Mouse (Mus musculus) kidney, postnatal 0 days (tissue): ENCODE data around the gene Lin28b. TPM values are rescaled to one million over a fixed set of nuclear protein-coding genes. Genes with fewer than 3 reads are reported as not detected.

ENCODE experiments used
- ATAC-seq: fragments of 200-750 bp; cut with Nextera tagmentation; replicated peaks from 2 replicates; pipeline ENCODE4 v1.8.0; 2017; ENCODE audit warnings: low read depth, moderate number of reproducible peaks, moderate TSS enrichment, moderate library complexity; ENCODE audit not compliant: low FRiP score
- DNase-seq: peaks from one replicate; pipeline ENCODE4 v3.0.0-alpha.2; 2016; ENCODE audit warnings: low spot score
- H3K27ac ChIP-seq: fragments of 300-500 bp; sonication (generic); 2 replicates; pipeline ENCODE4 v1.5.1; 2014; ENCODE audit warnings: mild to moderate bottlenecking
- H3K27me3 ChIP-seq: fragments of 300-500 bp; sonication (generic); 2 replicates; pipeline ENCODE4 v1.6.1; 2014; ENCODE audit warnings: low read length, mixed read lengths; ENCODE audit not compliant: insufficient read depth
- H3K36me3 ChIP-seq: fragments of 300-500 bp; sonication (generic); 2 replicates; pipeline ENCODE4 v1.6.1; 2014; ENCODE audit warnings: low read length, mixed read lengths; ENCODE audit not compliant: insufficient read depth
- H3K4me1 ChIP-seq: fragments of 300-500 bp; sonication (generic); replicated peaks from 2 replicates; pipeline ENCODE4 v1.6.1; 2014; ENCODE audit warnings: antibody characterized with exemption, low read length, mixed read lengths; ENCODE audit not compliant: insufficient read depth
- H3K4me2 ChIP-seq: fragments of 300-500 bp; sonication (generic); 2 replicates; pipeline ENCODE4 v1.6.1; 2014; ENCODE audit warnings: mild to moderate bottlenecking, low read length, moderate library complexity, mixed read lengths
- H3K4me3 ChIP-seq: fragments of 300-500 bp; sonication (generic); replicated peaks from 2 replicates; pipeline ENCODE4 v1.5.1; 2014; ENCODE audit warnings: low read depth, low read length
- H3K9ac ChIP-seq: fragments of 300-500 bp; sonication (generic); 2 replicates; pipeline ENCODE4 v1.6.1; 2014; ENCODE audit warnings: low read depth, low read length
- H3K9me3 ChIP-seq: fragments of 300-500 bp; sonication (generic); replicated peaks from 2 replicates; pipeline ENCODE4 v1.6.1; 2016; ENCODE audit warnings: low read length, inconsistent platforms, mixed read lengths
- CTCF ChIP-seq: IDR thresholded peaks from 2 replicates; pipeline ENCODE4 v1.5.1; 2016; ENCODE audit warnings: antibody characterized with exemption, low read depth, mild to moderate bottlenecking, moderate library complexity
- WGBS: fragments of 180-500 bp; shearing (Covaris S2); extraction: QIAGEN DNeasy Blood & Tissue Kit; methylation state at CpG from one replicate; pipeline ENCODE4 v1.1.7; 2014; 5-methylcytosine and 5-hydroxymethylcytosine counted together
- polyA plus RNA-seq: library from polyadenylated mRNA; unstranded; fragments of >200 nt; fragmentation: Nextera tagmentation; extraction: Ambion mirVana; gene quantifications from 2 replicates; pipeline ENCODE4 v1.2.1, GENCODE M21; 2015

Gene Lin28b
- polyA plus RNA-seq, 1 experiment from 2014 or later, result 0.14 TPM

DNA sequence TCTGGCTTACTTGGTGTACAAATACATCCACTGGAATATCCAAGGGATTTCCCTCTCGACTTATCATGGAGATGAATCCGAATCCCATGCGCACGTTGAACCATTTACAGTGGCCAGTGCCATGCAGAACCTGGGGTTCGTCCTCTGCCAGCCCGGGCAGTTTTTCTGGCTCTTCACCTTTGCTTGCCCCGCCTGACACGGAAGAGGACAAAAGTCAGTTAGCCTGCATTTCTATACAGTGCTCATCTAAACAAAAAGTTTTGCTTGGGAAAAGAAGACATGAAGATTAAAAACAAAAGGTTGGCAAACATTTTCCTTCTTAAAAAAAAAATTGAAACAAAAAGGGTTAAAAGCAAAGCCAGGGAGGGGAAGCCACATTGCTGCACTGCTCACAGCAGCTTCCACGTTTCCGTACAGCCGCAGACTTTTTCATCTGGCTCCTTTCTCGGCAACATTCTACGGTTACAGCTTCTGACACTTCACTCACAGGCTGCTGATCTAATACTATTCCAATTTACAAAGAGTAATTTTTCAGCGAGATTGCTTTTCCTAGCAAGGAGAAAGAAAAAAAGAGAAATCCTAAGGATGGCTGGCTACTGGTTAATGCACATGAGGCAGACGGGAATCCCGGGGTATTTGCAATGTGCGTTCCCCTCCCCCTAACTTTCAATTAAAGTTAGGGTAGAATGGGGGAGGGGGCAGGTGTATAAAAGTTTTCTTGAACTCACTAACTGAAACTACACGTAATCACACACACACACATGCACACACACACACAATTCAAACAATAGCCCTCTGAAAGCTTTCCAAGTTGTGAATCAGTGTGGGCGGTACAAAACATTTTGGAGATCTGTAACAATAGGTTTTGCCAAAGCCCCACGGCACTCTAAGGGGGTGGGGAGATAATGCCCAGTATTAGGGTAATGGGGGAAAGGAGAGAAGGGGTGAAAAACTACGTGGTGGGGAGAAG is 16.9 kb downstream of the Lin28b start:
- H3K4me1 ChIP-seq, result no peaks in the 10 kb centered on the region
- no peak for TF ChIP-seq CTCF
- H3K27ac ChIP-seq, result no peak overlapping the region
- no peaks in the 10 kb centered on the region for H3K9me3 ChIP-seq
- no peaks in the 10 kb centered on the region for H3K36me3 ChIP-seq
- DNase-seq (peak; percentile 46), ATAC-seq (no peak)
- H3K27me3 ChIP-seq, result peaks cover 28% of the 10 kb centered on the region
- H3K4me2 ChIP-seq, result peak overlapping the region; percentile 44
- no peak overlapping the region for H3K9ac ChIP-seq
- 1% methylated on average over 21 of the region's 21 CpGs for WGBS
- H3K4me3 ChIP-seq, result peak overlapping the region; percentile 32

DNA sequence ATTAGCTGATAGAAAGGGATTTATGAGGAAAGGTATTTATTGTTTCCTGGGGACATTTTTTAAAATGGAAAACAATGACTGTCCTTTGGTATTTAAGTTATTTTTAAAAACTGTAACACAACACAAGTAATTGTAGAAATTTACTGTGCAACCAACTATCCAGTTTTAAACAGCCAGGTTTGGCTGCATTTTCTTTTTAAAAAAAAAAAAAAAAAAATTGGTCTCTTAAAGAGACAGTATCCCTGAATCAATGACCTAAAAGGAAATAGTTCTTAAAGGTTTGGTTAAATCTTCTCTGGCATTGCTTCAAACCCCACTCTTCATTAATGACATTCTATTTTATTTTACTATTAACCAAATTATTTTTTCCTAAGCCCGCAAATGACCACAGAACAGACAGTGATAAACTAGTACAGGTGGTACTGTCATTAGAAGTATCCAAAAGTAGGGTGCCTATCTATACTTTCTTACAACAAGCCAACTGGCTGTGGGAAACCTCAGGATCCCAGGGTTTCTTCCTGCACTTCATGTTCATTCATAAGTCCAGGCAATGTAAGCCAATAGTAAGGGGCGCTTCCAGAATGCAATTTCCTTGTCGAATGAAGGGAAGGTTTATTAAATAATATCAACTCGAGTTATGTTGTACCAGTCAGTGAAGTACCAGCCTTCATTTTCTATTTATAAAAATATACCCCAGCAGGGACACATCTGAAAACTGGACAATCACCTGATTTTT is 17.8 kb downstream of the Lin28b start:
- Histone ChIP-seq H3K27ac (no peak overlapping the region), H3K4me3 (peak overlapping the region; percentile 32; the same call in 1 of the 2 replicates), H3K36me3 (no peaks in the 10 kb centered on the region), H3K9ac (no peak overlapping the region), H3K4me2 (peak overlapping the region; percentile 44), H3K4me1 (no peaks in the 10 kb centered on the region), H3K27me3 (peaks cover 22% of the 10 kb centered on the region), H3K9me3 (no peaks in the 10 kb centered on the region)
- ATAC-seq (no peak), DNase-seq (no peak)
- whole genome bisulfite sequencing, result 35% methylated on average over 4 of the region's 4 CpGs
- no peak for TF ChIP-seq CTCF

- Histone ChIP-seq H3K4me1 (no peaks in the 10 kb centered on the region), H3K36me3 (no peaks in the 10 kb centered on the region), H3K27me3 (no peaks in the 10 kb centered on the region), H3K9me3 (no peaks in the 10 kb centered on the region), H3K27ac (no peak overlapping the region), H3K4me2 (no peak overlapping the region), H3K9ac (no peak overlapping the region), H3K4me3 (no peak overlapping the region)
- WGBS, result 24% methylated on average over 2 of the region's 2 CpGs
- peak; percentile 58 for DNase-seq
- no peak for ATAC-seq
- TF ChIP-seq CTCF, result no peak
Measured at GRCm38 (mm10) chr10:45458637-45459036, 27.6 kb downstream of the Lin28b start.

DNA sequence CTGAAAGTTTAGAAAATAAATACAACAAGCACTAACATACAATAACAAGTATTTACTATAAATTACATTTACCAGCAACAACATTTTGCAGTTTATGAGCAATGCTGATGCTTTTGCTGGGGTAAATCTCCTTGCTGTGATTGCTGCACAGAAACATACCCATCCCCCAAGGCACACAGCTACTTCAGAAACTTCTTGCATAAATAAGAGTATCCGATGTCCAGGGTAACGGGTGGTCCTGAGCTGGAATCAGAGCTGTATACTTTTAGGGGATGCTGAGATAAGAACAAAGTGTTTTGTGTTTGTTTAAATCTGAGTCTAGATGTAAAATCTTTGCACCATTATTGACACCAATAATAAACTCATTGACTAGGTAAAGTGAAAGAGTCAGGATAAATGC is 28.1 kb downstream of the Lin28b start:
- H3K36me3 ChIP-seq, result no peaks in the 10 kb centered on the region
- no peak overlapping the region for H3K4me3 ChIP-seq
- WGBS, result 25% methylated on average over 2 of the region's 2 CpGs
- H3K4me2 ChIP-seq, result no peak overlapping the region
- ATAC-seq (no peak), DNase-seq (no peak)
- no peaks in the 10 kb centered on the region for H3K9me3 ChIP-seq
- no peak for TF ChIP-seq CTCF
- H3K27ac ChIP-seq, result no peak overlapping the region
- H3K27me3 ChIP-seq, result no peaks in the 10 kb centered on the region
- no peaks in the 10 kb centered on the region for H3K4me1 ChIP-seq
- H3K9ac ChIP-seq, result no peak overlapping the region

- Histone ChIP-seq H3K36me3 (no peaks in the 10 kb centered on the region), H3K9me3 (no peaks in the 10 kb centered on the region), H3K4me3 (no peak overlapping the region), H3K4me2 (peak overlapping the region; percentile 41), H3K27me3 (no peaks in the 10 kb centered on the region), H3K27ac (no peak overlapping the region), H3K9ac (no peak overlapping the region), H3K4me1 (no peaks in the 10 kb centered on the region)
- TF ChIP-seq CTCF, result no peak
- no peak for ATAC-seq
- DNase-seq, result no peak
Measured at GRCm38 (mm10) chr10:45446625-45447024, 39.6 kb downstream of the Lin28b start.

DNA sequence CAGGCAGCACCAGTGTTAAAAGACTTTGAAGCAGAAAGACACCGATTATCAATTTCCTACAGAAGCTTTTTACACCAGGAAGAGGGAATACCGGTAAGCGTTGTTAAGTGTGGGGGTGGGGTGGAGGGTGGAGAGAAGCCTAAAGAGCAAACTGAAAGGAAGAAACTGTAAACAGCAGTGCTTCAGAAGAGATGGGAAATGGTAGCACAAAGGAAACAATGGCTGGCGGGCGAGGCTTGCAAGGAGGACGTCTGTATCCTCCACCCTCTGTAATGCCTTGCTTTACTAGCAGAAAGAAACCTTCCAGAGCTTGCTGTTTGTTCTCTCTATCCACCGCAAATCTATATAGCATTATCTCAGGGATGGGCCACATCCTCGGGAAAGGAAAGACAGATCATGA is 40.0 kb downstream of the Lin28b start:
- no peak overlapping the region for H3K27ac ChIP-seq
- DNase-seq (no peak), ATAC-seq (no peak)
- no peaks in the 10 kb centered on the region for H3K36me3 ChIP-seq
- H3K4me2 ChIP-seq, result peak overlapping the region; percentile 41
- no peaks in the 10 kb centered on the region for H3K4me1 ChIP-seq
- no peaks in the 10 kb centered on the region for H3K27me3 ChIP-seq
- no peak overlapping the region for H3K4me3 ChIP-seq
- H3K9ac ChIP-seq, result no peak overlapping the region
- no peaks in the 10 kb centered on the region for H3K9me3 ChIP-seq
- WGBS, result 10% methylated on average over 8 of the region's 8 CpGs
- TF ChIP-seq CTCF, result no peak
